Mouse (Mus musculus) erythroblast, embryonic 14.5 days (primary cell): ENCODE results near the gene Slc22a6.

Experiments
- GATA1 ChIP-seq: IDR thresholded peaks from 2 replicates; pipeline ENCODE4 v1.6.1; 2012; ENCODE audit warnings: low read length, inconsistent platforms, mixed read lengths
- TAL1 ChIP-seq: IDR thresholded peaks from 3 replicates; pipeline ENCODE4 v1.6.1; 2012; ENCODE audit warnings: low read length, inconsistent platforms, mixed read lengths

- TF ChIP-seq GATA1: no peak
- TF ChIP-seq TAL1: no peak
Measured at GRCm38 (mm10) chr19:8661821-8662307, 44.0 kb downstream of the Slc22a6 start.
